Mouse (Mus musculus): ENCODE measurements around the gene Irf2bp1. TPM values are rescaled to one million over a fixed set of nuclear protein-coding genes. Genes with fewer than 3 reads are reported as not detected.

The Irf2bp1 gene
- polyA plus RNA-seq, 2 experiments from 2014 or later, result 2.0 to 2.4 TPM

DNA sequence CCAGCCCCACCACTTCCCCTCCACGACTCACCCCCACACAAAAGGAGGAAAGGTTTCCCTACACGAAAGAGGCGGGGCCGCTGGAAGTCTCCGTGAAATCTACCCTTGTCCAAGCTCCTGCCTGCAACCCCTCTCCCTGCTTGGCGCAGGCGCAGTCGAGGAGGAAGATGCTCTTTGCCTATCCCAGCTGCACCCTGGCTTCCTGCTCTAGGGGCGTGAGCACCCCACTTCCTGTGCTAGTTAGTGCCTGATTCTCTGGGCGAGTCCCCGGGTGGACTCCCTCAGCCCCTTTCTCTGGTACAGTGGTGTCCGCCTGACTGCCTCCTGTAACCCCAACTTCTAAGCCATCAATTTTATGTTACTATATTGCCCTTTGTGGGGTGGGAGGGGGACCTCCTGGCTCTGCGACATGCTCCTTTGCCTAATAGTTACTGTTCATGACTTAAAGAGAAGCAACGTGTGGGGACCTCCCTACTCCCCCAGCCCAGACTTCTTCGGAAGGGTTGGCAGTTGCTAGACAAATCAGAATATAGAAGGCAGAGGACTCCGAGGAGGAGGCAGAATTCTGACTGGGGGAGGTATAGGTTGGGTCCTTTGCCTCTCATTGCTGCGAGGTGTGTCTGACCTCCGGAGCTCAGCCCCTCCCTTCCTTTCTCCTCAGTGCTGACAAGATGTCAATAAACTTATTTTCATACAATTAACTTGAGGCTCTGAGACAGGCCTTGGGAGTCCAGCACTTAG, 2.6 kb upstream of the Irf2bp1 start:
- ATAC-seq, result peak; percentile 68

DNA sequence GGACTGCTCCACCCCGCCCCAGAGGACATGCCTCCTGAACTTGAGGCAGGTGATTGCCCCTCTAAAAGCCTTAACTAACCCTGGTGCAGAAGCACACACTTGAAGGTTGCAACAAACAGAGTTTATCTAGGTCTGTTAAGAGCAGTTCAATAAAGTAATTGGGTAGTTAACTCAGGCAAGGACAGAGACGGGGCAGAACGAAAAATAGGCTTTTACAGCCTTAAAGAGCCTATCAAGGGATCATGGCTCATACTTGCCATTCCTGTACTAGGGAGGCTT, 2.1 kb upstream of the Irf2bp1 start:
- ATAC-seq, result no peak

DNA sequence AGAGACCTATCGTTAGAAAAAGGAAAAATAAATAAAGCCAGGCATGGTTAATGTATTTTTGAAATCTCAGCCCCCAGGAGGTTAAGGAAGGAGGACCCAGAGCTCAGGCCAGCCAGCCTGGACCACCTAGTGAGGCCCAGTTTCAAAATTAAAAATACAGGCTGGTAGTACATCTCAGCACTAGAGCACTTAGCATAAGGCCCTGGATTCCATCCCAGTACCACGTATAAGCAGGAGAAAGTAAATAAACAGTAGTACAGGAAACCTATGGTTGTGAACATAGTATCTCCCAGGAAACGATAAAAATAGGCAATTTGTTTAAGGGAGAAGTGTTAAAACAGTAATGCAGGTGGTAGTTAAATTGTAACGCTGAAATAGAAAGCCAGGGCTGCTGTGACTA, 1.7 kb upstream of the Irf2bp1 start:
- no peak for ATAC-seq

DNA sequence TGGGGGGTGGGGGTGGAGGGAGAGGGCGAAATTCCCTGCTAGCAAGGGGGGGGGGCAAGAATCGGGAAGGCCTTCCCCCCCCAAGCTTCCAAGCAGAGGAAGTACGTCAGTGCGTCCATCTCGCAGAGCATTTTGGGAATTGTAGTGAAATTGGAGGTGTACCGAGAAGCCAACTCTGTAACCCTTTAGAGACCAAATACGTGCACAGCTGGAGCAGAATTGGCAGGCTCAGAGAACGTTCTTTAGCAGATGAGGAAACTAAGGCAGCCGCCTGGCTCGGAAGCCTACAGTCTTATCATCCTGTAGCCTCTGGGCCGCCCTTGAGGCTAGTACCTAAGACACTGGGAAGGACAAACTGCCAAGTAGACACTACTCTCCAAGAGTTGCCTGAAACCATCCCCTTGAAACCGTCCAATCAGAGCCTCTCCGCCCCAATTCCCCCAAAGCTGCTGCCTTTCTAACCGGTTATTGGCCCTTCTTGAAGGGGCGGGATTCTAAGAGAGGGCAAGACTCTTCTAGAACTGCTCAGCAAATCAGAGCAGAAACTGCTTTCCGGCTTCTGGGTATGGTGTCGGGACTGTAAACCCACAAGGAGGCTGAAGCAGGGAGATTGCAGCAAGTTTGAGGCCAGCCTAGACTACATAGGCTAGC, 871 bp upstream of the Irf2bp1 start:
- peak; percentile 45 for ATAC-seq

DNA sequence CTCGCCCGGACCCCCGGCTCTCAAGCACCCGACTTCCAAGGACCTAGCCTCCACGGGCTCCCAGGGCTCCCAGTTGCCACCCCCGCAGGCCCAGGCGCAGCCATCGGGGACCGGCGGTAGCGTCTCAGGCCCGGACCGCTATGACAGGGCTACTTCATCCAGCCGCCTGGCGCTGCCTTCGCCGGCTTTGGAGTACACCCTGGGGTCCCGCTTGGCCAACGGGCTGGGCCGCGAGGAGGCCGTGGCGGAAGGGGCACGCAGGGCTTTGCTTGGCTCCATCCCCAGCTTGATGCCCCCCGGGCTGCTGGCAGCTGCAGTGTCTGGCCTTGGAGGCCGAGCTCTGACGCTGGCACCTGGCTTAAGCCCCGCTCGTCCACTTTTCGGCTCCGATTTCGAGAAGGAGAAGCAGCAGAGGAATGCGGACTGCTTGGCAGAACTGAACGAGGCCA, 811 bp downstream of the Irf2bp1 start:
- ATAC-seq, result no peak

DNA sequence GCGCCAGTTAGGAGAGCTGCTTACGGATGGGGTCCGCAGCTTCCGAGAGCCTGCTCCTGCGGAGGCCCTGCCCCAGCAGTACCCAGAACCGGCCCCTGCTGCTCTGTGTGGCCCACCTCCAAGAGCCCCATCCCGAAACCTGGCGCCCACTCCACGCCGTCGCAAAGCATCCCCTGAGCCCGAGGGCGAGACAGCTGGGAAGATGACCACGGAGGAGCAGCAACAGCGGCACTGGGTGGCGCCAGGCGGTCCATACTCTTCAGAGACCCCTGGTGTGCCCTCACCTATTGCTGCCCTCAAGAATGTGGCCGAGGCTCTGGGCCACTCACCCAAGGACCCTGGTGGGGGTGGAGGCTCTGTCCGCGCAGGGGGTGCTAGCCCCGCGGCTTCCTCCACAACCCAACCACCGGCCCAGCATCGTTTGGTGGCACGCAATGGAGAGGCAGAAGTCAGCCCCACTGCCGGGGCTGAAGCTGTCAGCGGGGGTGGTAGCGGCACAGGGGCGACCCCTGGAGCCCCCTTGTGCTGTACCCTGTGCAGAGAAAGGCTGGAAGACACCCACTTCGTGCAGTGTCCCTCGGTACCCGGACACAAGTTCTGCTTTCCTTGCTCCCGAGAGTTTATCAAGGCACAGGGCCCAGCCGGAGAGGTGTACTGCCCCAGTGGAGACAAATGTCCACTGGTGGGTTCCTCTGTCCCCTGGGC, 1.7 kb downstream of the Irf2bp1 start:
- no peak for ATAC-seq

DNA sequence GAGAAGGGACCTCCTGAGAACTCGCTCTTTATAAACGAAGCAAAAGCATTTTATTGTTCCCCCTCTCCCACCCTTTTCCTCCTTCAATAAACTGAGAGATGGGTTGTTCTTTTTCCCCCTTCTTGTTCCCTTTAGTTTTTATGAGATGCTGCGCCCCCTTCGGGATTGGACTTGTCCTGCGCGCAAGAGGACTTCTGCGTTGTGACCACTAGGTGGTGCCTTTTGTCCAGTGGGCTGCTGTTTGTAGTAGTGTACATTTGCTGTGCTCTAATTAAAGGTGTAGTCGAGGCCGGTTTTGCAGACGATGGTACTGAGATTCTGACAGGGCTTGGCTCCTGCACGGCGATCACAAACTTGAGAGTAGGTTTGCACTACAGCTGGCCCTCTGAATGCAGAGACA, 2.6 kb downstream of the Irf2bp1 start:
- peak; percentile 41 for ATAC-seq

DNA sequence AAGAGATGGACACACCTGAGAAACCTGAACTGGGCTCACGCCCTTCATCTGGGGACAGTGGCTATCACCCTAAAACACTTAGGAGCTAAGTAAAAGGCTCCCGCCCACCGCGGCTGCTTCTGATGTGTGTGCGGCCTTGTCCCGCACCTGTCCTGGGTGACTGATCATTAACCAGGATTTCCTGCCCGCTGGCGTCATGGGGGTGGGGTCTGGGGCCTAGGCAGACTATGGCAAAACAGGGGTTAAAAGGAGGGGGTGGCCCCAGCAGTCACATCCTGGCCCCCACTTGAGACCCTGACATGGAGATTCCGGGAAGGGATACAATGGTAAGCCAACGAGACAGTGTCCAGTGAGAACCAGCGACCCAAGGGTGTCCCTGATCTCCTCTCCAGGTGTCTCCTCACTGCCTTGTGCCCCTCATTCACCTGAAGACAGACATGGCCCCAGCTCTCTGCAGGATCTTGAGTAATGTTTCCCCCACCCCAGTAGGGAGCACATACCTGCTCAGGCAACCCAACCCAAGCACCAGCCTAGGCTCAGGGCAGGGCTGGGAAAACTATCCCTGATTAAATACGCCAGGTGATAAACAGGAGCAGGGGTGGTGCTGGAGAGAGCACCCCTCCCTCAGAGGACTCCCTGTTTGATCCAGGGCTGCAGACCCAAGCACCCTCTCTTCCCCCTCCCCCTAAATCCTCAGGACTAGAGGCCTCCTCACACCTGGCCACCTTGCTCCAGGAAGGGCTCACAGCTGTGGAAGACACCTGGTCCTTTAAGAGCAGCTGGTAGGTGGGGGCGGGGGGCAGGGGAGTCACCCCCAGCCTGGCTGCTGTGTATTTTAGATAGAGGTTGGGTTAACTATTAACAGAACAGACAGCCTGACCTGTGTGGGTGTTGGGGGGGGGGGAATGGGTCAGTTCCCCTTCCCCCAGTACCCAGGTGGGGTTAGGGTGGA, 3.5 kb downstream of the Irf2bp1 start:
- no peak for ATAC-seq

DNA sequence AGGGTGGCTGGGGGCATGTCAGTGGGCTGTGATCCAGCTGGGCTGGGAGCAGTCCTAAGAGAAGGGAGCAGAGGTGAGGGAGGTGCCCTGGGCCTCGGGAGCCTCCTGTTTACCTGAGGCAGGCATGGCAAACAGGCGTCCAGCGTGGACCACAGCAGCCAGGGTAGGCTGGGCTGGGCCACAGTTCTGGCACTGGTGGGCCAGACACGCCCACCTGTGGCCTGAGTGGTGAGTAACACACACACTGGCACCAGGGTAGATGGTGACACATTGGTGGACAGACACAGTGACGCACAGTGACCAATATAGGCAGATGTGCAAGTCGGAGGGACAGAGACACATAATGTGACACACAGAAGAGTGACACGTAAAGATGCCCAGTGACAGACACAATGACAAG, 6.7 kb downstream of the Irf2bp1 start:
- ATAC-seq, result no peak

DNA sequence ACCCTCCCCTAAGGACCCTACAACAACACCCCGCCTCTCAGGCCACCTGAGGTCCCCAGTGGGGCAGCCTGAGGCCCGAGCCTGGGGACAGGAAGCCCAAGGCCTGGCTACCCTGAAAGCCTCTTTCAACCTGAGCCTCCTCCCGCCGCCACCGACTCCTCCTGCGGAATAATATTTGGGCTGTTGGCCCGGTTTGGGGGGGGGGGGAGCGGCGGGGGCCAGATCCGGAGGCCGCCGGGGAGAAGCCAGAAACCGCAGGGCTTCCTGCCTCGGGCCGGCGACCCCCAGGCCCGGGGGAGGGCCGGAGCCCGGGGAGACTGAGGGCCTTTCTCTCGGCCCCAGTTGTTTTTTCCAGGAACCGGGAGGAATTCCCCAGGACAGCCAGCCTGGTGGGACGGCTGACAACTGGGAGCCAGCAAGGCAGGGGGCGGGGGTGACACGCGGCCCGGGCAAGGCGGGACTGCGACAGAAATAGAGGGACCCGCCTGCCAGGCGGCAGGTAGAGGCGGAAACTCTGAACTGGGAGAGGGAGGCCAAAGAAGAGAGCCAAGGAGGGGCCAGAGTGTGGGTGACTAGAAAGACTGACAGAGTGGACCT, 8.3 kb downstream of the Irf2bp1 start:
- ATAC-seq, result no peak

DNA sequence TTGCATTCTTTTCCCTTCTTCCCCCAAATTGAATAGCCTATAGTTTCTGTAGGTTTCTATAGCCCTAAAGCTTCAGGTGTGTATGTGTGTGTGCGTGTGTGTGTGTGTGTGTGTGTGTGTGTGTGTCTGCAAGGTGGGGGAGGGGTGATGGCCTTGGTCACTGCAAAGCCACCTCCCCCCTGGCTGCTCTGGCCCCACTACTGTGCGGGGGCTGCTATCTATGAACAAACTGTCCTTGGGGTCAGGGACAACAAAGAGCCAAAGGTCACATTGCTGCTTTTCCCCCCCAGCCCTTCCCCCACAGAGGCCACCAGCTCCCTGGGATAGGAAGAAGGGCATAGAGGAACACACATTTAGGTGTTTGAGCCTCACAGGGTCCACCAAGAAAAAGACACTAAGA, 9.0 kb downstream of the Irf2bp1 start:
- ATAC-seq, result no peak

DNA sequence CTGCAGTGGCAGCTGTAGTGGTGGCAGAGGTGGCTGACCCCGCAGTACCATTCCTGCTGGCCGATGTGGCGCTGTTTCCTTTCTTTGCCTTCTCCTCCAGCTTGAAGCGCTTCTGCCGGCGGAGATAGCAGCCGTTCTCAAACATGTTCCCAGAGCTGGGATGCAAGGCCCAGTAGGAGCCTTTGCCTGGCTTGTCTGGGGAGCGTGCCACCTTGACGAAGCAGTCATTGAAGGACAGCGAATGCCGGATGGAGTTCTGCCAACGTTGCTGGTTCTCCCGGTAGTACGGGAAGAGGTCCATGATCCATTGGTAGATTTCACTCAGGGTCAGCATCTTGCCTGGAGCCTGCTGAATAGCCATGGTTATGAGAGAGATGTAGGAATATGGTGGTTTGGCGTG, 10.6 kb downstream of the Irf2bp1 start:
- no peak for ATAC-seq

DNA sequence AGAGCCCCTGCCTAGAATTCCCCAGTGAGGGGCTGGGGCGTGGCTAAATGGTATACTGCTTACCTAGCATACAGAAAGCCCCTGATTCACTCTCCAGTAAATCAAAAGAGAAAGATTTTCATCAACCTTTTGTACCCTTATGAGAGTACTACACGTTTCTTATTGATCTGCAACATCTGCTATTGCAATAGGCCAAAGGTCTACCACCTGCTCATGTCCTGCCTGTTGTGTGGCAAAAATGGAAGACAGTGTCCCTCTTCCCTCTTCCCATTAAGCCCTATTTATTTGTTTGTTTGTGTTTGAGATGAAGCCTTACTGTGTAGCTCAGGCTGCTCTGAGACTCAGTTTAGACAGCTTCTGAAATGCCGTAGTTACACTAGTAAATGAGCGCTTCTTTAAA, 12.2 kb downstream of the Irf2bp1 start:
- ATAC-seq, result no peak

DNA sequence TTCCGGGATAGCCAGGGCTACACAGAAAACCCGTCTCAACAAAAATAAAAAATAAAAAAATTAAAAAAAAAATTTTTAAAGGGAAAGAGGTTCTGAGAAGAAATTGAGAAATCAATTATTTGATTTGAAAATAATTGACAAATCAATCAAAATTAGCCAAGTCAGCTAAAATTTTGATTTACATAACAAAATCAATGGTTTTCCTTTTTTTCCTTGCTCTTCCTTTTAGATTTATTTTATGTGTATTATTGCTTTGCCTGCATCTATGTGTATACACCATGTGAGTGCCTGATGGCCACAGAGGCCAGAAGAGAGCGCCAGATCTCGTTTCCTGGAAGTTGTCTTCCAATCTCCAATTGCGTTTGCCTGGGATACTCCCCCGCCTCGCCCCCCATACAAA, 14.1 kb downstream of the Irf2bp1 start:
- ATAC-seq, result no peak

DNA sequence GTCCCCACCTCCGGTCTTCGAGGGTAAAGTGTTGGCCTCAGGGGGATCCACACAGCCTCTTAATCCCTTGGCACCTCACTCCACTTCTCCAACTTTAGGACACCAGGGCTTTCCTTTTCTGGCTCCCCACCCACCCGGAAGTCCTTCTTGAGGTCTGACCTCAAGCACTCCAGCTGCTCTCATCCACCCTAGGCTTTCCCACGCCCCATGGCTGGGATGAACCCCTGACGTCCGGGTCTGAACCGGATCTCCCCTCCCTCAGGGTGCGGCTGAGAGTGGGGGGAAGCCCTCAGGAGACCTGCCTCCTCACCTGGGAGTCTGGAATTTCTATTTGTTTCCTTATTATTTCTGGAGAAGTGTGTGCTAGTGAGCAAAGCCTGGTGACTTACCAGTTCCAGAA, 17.2 kb downstream of the Irf2bp1 start:
- ATAC-seq, result no peak

DNA sequence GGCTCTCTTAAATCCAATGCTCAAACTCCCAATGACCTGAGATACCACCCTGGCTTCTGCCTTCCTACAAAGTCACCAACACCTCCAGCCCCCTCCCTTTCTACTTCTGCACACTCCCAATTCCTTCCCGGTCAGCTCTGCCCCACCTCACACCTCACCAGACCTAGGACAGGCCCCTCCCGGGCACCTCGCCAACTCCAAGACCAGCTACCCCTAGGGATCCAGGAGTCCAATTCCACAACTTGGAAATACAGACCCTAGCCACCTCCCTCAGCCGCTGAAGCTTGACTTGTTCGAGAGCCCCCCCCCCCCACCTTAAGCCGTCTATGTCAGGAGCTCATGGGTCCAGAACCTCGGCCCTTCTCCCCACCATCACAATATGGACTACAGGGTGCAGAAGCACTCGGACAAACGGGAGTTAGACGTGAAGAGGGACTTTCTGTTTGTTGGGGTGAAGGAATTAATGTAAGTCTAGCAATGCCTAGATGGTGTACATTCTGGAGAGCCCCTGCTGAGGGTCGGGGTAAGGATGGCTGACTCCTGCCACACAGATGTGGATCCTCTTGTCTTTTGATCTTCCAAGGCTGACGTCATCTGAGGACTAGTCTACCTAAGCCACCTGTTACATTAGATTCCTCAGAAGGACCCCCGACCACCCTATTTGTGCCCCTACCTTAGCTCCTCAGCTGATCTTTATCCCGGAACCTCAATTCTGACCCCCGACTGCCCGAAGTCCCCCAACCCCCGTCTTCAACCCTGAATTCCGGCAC, 18.5 kb downstream of the Irf2bp1 start:
- no peak for ATAC-seq

DNA sequence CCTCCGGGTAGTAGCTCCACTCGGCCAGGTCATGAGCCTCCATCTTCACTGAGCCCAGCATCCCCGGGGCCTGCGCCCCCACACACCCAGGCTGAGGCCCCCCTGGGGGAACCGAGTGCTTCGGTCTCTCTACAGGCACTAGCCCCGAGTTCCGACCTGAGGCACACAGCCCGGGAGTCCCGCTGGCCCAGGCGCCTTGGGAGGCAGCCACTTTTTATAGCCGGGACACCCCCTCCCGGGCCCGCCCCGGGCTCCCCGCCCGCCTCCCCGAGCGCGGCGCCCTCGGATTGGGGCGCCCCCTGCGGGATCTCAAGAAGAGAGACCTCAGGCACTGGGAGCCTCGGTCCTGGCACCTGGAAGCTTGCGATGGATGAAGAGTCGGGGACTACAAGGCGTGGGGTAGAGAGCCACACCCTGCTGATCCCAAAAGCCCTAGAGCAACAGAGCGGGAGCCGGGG, 19.5 kb downstream of the Irf2bp1 start, which contains the start of gene Foxa3:
Foxa3 (minus strand) TSS at position 182 of the 458 bp plus-strand sequence.
- peak; percentile 24 for ATAC-seq

DNA sequence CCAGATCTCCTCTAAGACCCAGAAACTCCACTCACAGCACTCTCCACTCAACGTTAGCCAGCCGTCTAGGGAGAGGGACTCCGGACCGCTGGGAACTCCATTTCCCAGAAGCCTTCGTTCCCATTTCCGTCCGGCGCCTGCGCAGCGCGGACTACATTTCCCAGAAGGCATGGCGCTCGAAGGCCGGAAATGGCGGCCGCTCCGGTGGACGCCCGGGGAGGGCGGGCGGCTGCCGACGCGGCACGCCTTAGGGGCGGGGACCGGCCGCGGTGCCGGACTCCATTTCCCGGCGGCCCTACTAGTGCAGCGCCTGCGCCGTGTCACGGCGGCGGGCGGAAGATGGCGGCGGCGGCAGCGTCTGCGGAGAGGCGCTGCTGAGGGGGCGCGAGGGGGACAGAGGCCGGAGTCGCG, 20.3 kb downstream of the Irf2bp1 start, which contains the start of gene Sympk:
Sympk (plus strand) TSS at position 282 of the 411 bp plus-strand sequence.
- peak; percentile 94 for ATAC-seq

DNA sequence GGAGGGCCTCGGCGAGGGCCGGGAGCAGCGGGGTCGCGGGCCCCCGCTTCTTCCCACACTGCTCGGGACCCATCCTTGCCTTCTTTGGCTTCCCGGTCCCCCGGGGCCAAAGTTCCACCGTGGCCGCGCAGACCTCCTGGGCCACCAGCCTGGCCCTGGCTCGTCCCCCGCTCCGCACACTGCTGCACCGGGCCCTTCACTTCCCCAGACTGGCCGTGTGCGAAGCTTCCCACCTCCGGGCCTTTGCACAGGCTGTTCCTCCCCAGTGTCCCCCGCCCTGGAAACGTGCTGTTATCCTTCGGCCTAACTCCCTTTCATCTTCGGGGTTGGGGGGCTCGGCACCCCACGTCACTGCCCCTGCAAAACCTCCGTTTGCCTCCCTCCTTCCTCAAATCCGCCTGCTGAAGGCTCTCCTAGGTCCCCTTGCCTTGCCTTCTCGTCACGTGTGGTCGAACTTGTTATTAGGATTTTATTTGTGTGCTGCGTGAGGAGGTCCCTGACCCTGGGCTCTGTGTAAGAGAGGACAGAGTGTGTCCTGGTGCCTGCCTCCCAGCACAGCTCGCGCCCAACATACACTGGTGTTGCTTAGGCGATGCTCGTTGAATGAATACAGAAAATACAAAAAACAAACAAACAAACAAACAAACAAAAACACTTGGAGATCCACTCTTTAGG, 20.9 kb downstream of the Irf2bp1 start:
- peak; percentile 21 for ATAC-seq

DNA sequence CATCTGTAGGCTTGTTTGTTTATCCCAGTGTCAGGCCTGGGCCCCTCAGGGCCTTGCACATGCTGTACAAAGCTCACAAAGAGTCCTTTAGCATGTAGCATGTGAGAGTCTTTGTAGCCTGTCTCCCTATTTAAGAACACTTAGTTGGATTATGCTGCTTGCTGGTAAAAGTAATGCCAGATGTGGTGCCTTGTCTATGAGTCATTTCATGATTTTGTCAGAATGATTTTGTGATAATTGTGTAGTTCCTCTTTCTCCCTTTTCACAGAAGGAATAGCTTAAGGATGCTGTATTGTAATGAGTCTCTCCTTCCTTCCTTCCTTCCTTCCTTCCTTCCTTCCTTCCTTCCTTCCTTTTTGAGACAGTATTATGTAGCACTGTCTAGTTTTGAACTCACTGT, 24.2 kb downstream of the Irf2bp1 start:
- ATAC-seq, result no peak
